Mouse (Mus musculus) liver, embryonic 15.5 days (tissue): ENCODE results near the gene Cutal. TPM values are rescaled to one million over a fixed set of nuclear protein-coding genes. Genes with fewer than 3 reads are reported as not detected.

Experiments
- ATAC-seq: fragments of 200-750 bp; cut with Nextera tagmentation; 2 replicates; pipeline ENCODE4 v1.8.0; 2017; ENCODE audit warnings: moderate number of reproducible peaks, mild to moderate bottlenecking, moderate library complexity; ENCODE audit not compliant: insufficient read depth
- H3K27ac ChIP-seq: fragments of 300-500 bp; sonication (generic); replicated peaks from 2 replicates; pipeline ENCODE4 v1.5.1; 2015; ENCODE audit warnings: mild to moderate bottlenecking, inconsistent platforms
- H3K27me3 ChIP-seq: fragments of 300-500 bp; sonication (generic); 2 replicates; pipeline ENCODE4 v1.6.1; 2015; ENCODE audit warnings: mild to moderate bottlenecking, inconsistent platforms
- H3K36me3 ChIP-seq: fragments of 300-500 bp; sonication (generic); replicated peaks from 2 replicates; pipeline ENCODE4 v1.6.1; 2015; ENCODE audit warnings: moderate library complexity, mild to moderate bottlenecking, inconsistent platforms
- H3K4me1 ChIP-seq: fragments of 300-500 bp; sonication (generic); replicated peaks from 2 replicates; pipeline ENCODE4 v1.6.1; 2015; ENCODE audit warnings: inconsistent platforms
- H3K4me2 ChIP-seq: fragments of 300-500 bp; sonication (generic); 2 replicates; pipeline ENCODE4 v1.6.1; 2015; ENCODE audit warnings: moderate library complexity, mild to moderate bottlenecking, inconsistent platforms
- H3K4me3 ChIP-seq: fragments of 300-500 bp; sonication (generic); replicated peaks from 2 replicates; pipeline ENCODE4 v1.5.1; 2015; ENCODE audit warnings: mild to moderate bottlenecking, inconsistent platforms
- H3K9ac ChIP-seq: fragments of 300-500 bp; sonication (generic); 2 replicates; pipeline ENCODE4 v1.6.1; 2015; ENCODE audit warnings: moderate library complexity, mild to moderate bottlenecking, inconsistent platforms
- H3K9me3 ChIP-seq: fragments of 300-500 bp; sonication (generic); replicated peaks from 2 replicates; pipeline ENCODE4 v1.6.1; 2016; ENCODE audit warnings: inconsistent platforms
- WGBS: fragments of 180-500 bp; shearing (Covaris S2); methylation state at CpG from one replicate; pipeline ENCODE4 v1.1.7; 2015; ENCODE audit warnings: mixed read lengths; ENCODE audit not compliant: insufficient replicate concordance; 5-methylcytosine and 5-hydroxymethylcytosine counted together
- polyA plus RNA-seq: library from polyadenylated mRNA; unstranded; fragments of >200 nt; fragmentation: Nextera tagmentation; extraction: Ambion mirVana; gene quantifications from 2 replicates; pipeline ENCODE4 v1.2.1, GENCODE M21; 2015

The Cutal gene
- polyA plus RNA-seq, 1 experiment from 2014 or later: 8.4 TPM

- Histone ChIP-seq H3K4me3 (no peak overlapping the region), H3K27ac (no peak overlapping the region), H3K4me1 (peaks cover 5% of the 10 kb centered on the region; the same call in 1 of the 2 replicates), H3K4me2 (no peak overlapping the region), H3K36me3 (peaks cover 12% of the 10 kb centered on the region; the same call in 1 of the 2 replicates), H3K27me3 (0 out of 2 replicates have a peak, but pooled peaks cover 4% of the 10 kb centered on the region), H3K9ac (no peak overlapping the region), H3K9me3 (no peaks in the 10 kb centered on the region)
- 30% methylated on average over 5 of the region's 5 CpGs for WGBS
- no peak for ATAC-seq
Observed at GRCm38 (mm10) chr2:34893950-34894349, 19.8 kb downstream of the Cutal start.

GRCm38 (mm10) chr2:34895503-34896113, 21.4 kb downstream of the Cutal start:
- H3K9ac ChIP-seq: no peak overlapping the region
- H3K27ac ChIP-seq: no peak overlapping the region
- H3K4me2 ChIP-seq: no peak overlapping the region
- no peaks in the 10 kb centered on the region for H3K27me3 ChIP-seq
- peaks cover 5% of the 10 kb centered on the region; the same call in 1 of the 2 replicates for H3K4me1 ChIP-seq
- no peak for ATAC-seq
- H3K36me3 ChIP-seq: peaks cover 19% of the 10 kb centered on the region; the same call in 1 of the 2 replicates
- H3K9me3 ChIP-seq: no peaks in the 10 kb centered on the region
- 80% methylated on average over 19 of the region's 19 CpGs for WGBS
- no peak overlapping the region for H3K4me3 ChIP-seq

- no peak overlapping the region for H3K4me3 ChIP-seq
- H3K27ac ChIP-seq: no peak overlapping the region
- ATAC-seq: no peak
- H3K36me3 ChIP-seq: peaks cover 22% of the 10 kb centered on the region; the same call in 1 of the 2 replicates
- no peaks in the 10 kb centered on the region for H3K9me3 ChIP-seq
- no peaks in the 10 kb centered on the region for H3K27me3 ChIP-seq
- H3K9ac ChIP-seq: no peak overlapping the region
- no peak overlapping the region for H3K4me2 ChIP-seq
- peaks cover 5% of the 10 kb centered on the region; the same call in 1 of the 2 replicates for H3K4me1 ChIP-seq
- 79% methylated on average over 17 of the region's 17 CpGs for WGBS
Observed at GRCm38 (mm10) chr2:34896821-34897460, 22.7 kb downstream of the Cutal start.

- H3K9ac ChIP-seq: no peak overlapping the region
- H3K27me3 ChIP-seq: no peaks in the 10 kb centered on the region
- 23% methylated on average over 10 of the region's 10 CpGs for WGBS
- H3K36me3 ChIP-seq: peaks cover 30% of the 10 kb centered on the region
- H3K4me3 ChIP-seq: no peak overlapping the region
- no peak overlapping the region for H3K4me2 ChIP-seq
- H3K4me1 ChIP-seq: peaks cover 11% of the 10 kb centered on the region
- H3K9me3 ChIP-seq: no peaks in the 10 kb centered on the region
- ATAC-seq: peak; percentile 32
- no peak overlapping the region for H3K27ac ChIP-seq
Observed at GRCm38 (mm10) chr2:34897820-34898219, 23.6 kb downstream of the Cutal start.

GRCm38 (mm10) chr2:34899682-34900081, 25.5 kb downstream of the Cutal start:
- ATAC-seq: no peak
- Histone ChIP-seq H3K27me3 (no peaks in the 10 kb centered on the region), H3K36me3 (peaks cover 35% of the 10 kb centered on the region), H3K27ac (no peak overlapping the region), H3K4me3 (no peak overlapping the region), H3K4me2 (no peak overlapping the region), H3K4me1 (peaks cover 27% of the 10 kb centered on the region), H3K9ac (no peak overlapping the region), H3K9me3 (no peaks in the 10 kb centered on the region)
- WGBS: 74% methylated on average over 11 of the region's 11 CpGs

GRCm38 (mm10) chr2:34900412-34900811, 26.2 kb downstream of the Cutal start:
- Histone ChIP-seq H3K27ac (no peak overlapping the region), H3K36me3 (peaks cover 35% of the 10 kb centered on the region), H3K9me3 (no peaks in the 10 kb centered on the region), H3K4me3 (no peak overlapping the region), H3K9ac (no peak overlapping the region), H3K27me3 (no peaks in the 10 kb centered on the region), H3K4me1 (peaks cover 32% of the 10 kb centered on the region), H3K4me2 (no peak overlapping the region)
- WGBS: 60% methylated on average over 1 of the region's 1 CpGs
- no peak for ATAC-seq

- H3K4me3 ChIP-seq: no peak overlapping the region
- H3K27ac ChIP-seq: no peak overlapping the region
- H3K9ac ChIP-seq: no peak overlapping the region
- peaks cover 45% of the 10 kb centered on the region for H3K4me1 ChIP-seq
- H3K27me3 ChIP-seq: no peaks in the 10 kb centered on the region
- peaks cover 34% of the 10 kb centered on the region for H3K36me3 ChIP-seq
- ATAC-seq: no peak
- no peak overlapping the region for H3K4me2 ChIP-seq
- WGBS: 84% methylated on average over 4 of the region's 4 CpGs
- no peaks in the 10 kb centered on the region for H3K9me3 ChIP-seq
Observed at GRCm38 (mm10) chr2:34901726-34902125, 27.5 kb downstream of the Cutal start.

GRCm38 (mm10) chr2:34902731-34903130, 28.5 kb downstream of the Cutal start:
- H3K4me3 ChIP-seq: no peak overlapping the region
- H3K27me3 ChIP-seq: no peaks in the 10 kb centered on the region
- ATAC-seq: no peak
- H3K9me3 ChIP-seq: no peaks in the 10 kb centered on the region
- 79% methylated on average over 6 of the region's 6 CpGs for WGBS
- H3K4me2 ChIP-seq: no peak overlapping the region
- no peak overlapping the region for H3K9ac ChIP-seq
- H3K4me1 ChIP-seq: peaks cover 52% of the 10 kb centered on the region
- no peak overlapping the region for H3K27ac ChIP-seq
- peaks cover 26% of the 10 kb centered on the region for H3K36me3 ChIP-seq

- H3K36me3 ChIP-seq: peaks cover 26% of the 10 kb centered on the region
- H3K4me2 ChIP-seq: no peak overlapping the region
- WGBS: 81% methylated on average over 7 of the region's 7 CpGs
- H3K4me1 ChIP-seq: peaks cover 49% of the 10 kb centered on the region
- no peak overlapping the region for H3K9ac ChIP-seq
- H3K27me3 ChIP-seq: no peaks in the 10 kb centered on the region
- no peak for ATAC-seq
- H3K9me3 ChIP-seq: no peaks in the 10 kb centered on the region
- no peak overlapping the region for H3K27ac ChIP-seq
- H3K4me3 ChIP-seq: no peak overlapping the region
Observed at GRCm38 (mm10) chr2:34903191-34903590, 29.0 kb downstream of the Cutal start.

- no peak for ATAC-seq
- no peaks in the 10 kb centered on the region for H3K9me3 ChIP-seq
- H3K27ac ChIP-seq: peak overlapping the region; percentile 86
- H3K36me3 ChIP-seq: peaks cover 26% of the 10 kb centered on the region
- peak overlapping the region; percentile 91 for H3K4me2 ChIP-seq
- peaks cover 49% of the 10 kb centered on the region for H3K4me1 ChIP-seq
- H3K9ac ChIP-seq: 0 out of 2 replicates have a peak overlapping the region, but pooled peaks have one; percentile 53
- 71% methylated on average over 4 of the region's 4 CpGs for WGBS
- peak overlapping the region; percentile 57; the same call in 1 of the 2 replicates for H3K4me3 ChIP-seq
- H3K27me3 ChIP-seq: no peaks in the 10 kb centered on the region
Observed at GRCm38 (mm10) chr2:34903652-34904405, 29.6 kb downstream of the Cutal start.
